Mouse (Mus musculus): ENCODE measurements around the gene Pusl1.

Pusl1 gene

GRCm38 (mm10) chr4:155891551-155892001, at the start of gene Pusl1, which contains the start of gene Acap3:
Gene Pusl1, minus strand, starts transcription at chr4:155891781.
Gene Acap3, plus strand, starts transcription at chr4:155891822.
- peak; percentile 97 to 98 for DNase-seq

- no peak for DNase-seq
These were observed 40.5 kb upstream of the Pusl1 start for GRCm38 (mm10) chr4:155932031-155932430.

GRCm38 (mm10) chr4:155908751-155909150, 17.2 kb upstream of the Pusl1 start:
- no peak for DNase-seq

GRCm38 (mm10) chr4:155908281-155908680, 16.7 kb upstream of the Pusl1 start:
- no peak for DNase-seq

GRCm38 (mm10) chr4:155907003-155907402, 15.4 kb upstream of the Pusl1 start:
- no peak for DNase-seq

GRCm38 (mm10) chr4:155906125-155906524, 14.5 kb upstream of the Pusl1 start:
- no peak for DNase-seq

GRCm38 (mm10) chr4:155905634-155906033, 14.1 kb upstream of the Pusl1 start:
- no peak for DNase-seq

- no peak for DNase-seq
These were observed 12.9 kb upstream of the Pusl1 start for GRCm38 (mm10) chr4:155904318-155905102.

GRCm38 (mm10) chr4:155903246-155903645, 11.7 kb upstream of the Pusl1 start:
- DNase-seq: peak in 1 of 2 experiments; percentile 0

GRCm38 (mm10) chr4:155901205-155901604, 9.6 kb upstream of the Pusl1 start:
- no peak for DNase-seq

GRCm38 (mm10) chr4:155899355-155899754, 7.8 kb upstream of the Pusl1 start:
- no peak for DNase-seq

GRCm38 (mm10) chr4:155898318-155898717, 6.7 kb upstream of the Pusl1 start:
- DNase-seq: no peak

GRCm38 (mm10) chr4:155896461-155896860, 4.9 kb upstream of the Pusl1 start:
- peak in 1 of 2 experiments; percentile 0 for DNase-seq

GRCm38 (mm10) chr4:155895826-155896225, 4.2 kb upstream of the Pusl1 start:
- peak in 1 of 2 experiments; percentile 1 for DNase-seq

- no peak for DNase-seq
These were observed 3.6 kb upstream of the Pusl1 start for GRCm38 (mm10) chr4:155895216-155895615.

GRCm38 (mm10) chr4:155894311-155894881, 2.8 kb upstream of the Pusl1 start:
- peak; percentile 63 to 79 for DNase-seq

- DNase-seq: no peak
These were observed 1.7 kb upstream of the Pusl1 start for GRCm38 (mm10) chr4:155893212-155893690.

GRCm38 (mm10) chr4:155892438-155893211, 1.0 kb upstream of the Pusl1 start:
- DNase-seq: peak; percentile 38 to 62

- DNase-seq: peak; percentile 85 to 87
These were observed 436 bp upstream of the Pusl1 start for GRCm38 (mm10) chr4:155892017-155892416.

GRCm38 (mm10) chr4:155891011-155891471, 540 bp downstream of the Pusl1 start:
- DNase-seq: no peak

GRCm38 (mm10) chr4:155889316-155889715, 2.3 kb downstream of the Pusl1 start:
- peak in 1 of 2 experiments; percentile 1 for DNase-seq

- DNase-seq: no peak
These were observed 3.4 kb downstream of the Pusl1 start for GRCm38 (mm10) chr4:155888181-155888580.

GRCm38 (mm10) chr4:155887674-155888073, 3.9 kb downstream of the Pusl1 start:
- DNase-seq: no peak

Measured in thymus, postnatal 36 days (tissue).